Mouse (Mus musculus) inflammation-experienced regulatory T-cells (primary cell): Measurements from ENCODE around the gene Xrcc2. TPM values are rescaled to one million over a fixed set of nuclear protein-coding genes. Genes with fewer than 3 reads are reported as not detected.

Experiments
- polyA plus RNA-seq, 2 experiments: library from polyadenylated mRNA; unstranded; fragments of 100-300 nt; shearing (Covaris generic); gene quantifications; one replicate each; pipeline ENCODE4 v1.2.1; 2017

The Xrcc2 gene
- 1 to 10 TPM; 2.7 to 3.9 TPM for polyA plus RNA-seq

DNA sequence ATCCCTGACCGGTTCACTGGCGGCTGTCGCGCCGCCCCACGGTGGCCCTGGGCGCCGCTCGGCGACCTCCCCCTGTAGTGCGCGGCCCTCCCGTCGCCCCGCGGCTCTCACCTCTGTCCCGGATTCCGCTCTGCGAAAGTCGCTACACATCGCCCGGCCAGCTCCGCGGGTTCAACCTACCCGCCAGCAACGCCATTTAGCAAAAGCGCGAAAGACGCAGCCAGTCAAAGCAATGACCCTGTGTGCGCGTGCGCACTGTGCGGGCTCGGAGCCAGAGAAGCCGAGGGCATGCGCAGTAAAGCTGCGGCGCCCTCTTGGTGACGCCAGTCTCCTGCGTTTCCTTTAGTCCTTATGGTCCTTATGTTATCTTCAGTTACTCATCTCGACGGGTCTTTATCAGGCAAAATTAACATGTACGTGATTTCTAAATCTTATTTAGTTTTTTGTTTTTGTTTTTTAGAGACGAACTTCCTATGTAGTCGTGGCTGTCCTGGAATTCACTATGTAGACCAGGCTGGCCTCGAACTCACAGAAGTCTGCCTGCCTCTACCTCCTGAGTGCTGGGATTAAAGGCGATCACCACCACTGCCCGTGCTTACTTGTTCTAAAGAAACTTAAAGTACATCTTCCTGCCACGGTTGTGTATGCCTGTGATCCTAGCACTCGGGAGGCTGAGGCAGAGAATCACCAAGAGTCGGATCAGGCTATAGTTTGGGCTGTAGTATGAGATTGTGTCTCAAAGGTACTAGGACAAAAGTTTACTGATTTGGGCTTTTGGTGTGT lies at the start of gene Xrcc2:
Gene Xrcc2 (minus strand): TSS at position 259 of the 783 bp plus-strand sequence.

Other genes starting within 250 kb of the Xrcc2 start
- 10 to 100 TPM; 46.3 to 59.3 TPM for gene Kmt2c, start 207.0 kb downstream of the Xrcc2 start, polyA plus RNA-seq
- gene Cct8l1, start 189.8 kb downstream of the Xrcc2 start, polyA plus RNA-seq, result under 1 TPM in 1 of 2 experiments, not detected in 1; 0.27 TPM
- 1 to 10 TPM in 1 of 2 experiments, under 1 TPM in 1; 0.93 to 1.2 TPM for gene Actr3b, start 54.2 kb upstream of the Xrcc2 start, polyA plus RNA-seq
- gene Gm21663, start 236.6 kb upstream of the Xrcc2 start, polyA plus RNA-seq, result not detected
- not detected for gene Gm21671, start 248.6 kb upstream of the Xrcc2 start, polyA plus RNA-seq